Mouse (Mus musculus) ES-Bruce4 (cell line): ENCODE results near the gene Apoo.

Experiments used
- CTCF ChIP-seq: IDR thresholded peaks from one replicate; pipeline ENCODE4 v1.8.1; 2011; ENCODE audit warnings: low read depth, low read length
- EP300 ChIP-seq: IDR thresholded peaks from 2 replicates; pipeline ENCODE4 v1.6.1; 2011; ENCODE audit warnings: low read depth, low read length; ENCODE audit not compliant: insufficient read depth
- POLR2A ChIP-seq: IDR thresholded peaks from one replicate; pipeline ENCODE4 v1.8.1; 2011; ENCODE audit warnings: low read length; ENCODE audit not compliant: insufficient read depth

DNA sequence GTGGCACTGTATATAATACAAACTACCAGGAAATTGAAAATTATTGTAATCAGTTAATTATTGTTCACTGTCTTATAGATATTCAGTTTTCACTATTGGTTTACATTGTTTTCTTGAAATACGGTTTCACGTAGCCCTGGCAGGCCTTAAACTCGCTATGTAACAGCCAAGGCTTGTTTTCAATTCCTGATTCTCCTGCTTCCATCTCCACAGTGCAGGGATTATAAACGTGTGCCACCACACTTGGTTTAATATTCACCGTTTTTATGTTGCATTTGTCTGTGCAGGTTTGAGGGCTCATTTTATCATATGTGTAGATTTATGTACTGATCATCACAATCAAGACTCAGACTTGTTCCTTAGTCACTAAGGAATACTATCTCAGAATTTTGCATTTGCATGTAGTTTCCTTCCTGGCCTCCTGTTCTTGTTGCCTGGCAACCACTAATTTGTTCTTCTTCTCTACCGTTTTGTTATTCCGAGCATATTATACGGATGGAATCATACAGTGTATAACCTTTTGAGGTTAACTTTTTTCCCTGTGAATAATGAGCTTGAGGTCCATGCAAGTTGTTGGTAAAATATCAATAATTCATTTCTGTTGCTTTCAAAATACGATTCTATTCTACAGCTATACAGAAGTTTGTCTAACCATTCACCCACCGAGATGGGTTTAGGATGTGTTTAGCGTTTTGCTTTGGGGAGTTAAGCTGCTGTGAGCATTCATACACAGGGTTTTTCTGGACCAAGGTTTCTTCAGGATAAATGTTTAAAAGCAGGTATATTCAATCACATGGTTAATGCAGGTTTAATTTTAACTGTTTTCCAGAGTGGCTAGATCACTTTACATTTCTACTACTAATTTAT lies 45.6 kb upstream of the Apoo start:
- TF ChIP-seq EP300 (no peak), CTCF (no peak), POLR2A (no peak)
